Mouse (Mus musculus): ENCODE data around the gene Macc1.

Macc1 gene

GRCm38 (mm10) chr12:119387925-119388324 lies 73.9 kb downstream of the Macc1 start:
- no peak for DNase-seq (ENCODE audit: low spot score)

DNA sequence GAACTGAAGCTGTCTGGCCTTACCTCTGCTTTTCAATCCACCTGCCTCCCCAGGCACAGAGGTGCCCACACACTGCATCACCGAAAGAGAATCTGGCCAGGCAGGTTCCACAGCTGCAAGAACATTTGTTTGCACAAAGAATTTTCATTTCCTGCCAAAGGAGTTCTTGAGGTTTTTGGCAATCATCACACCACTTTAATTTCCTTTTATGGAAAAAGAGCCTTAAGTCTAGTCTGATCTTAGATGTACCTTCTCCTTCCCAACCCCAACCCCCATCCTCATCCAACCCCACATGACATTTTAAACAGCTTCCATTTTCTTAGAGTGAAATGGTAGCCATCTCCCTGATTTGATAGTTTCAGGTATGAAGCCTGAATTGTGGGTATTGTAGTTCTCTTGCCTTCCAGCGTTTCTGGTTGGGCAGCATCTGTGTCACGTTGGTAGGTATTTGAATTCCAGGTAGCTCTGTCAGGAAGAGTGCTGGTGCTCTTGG lies 76.2 kb downstream of the Macc1 start:
- no peak for DNase-seq (ENCODE audit: low spot score)

GRCm38 (mm10) chr12:119398046-119398659 lies 84.1 kb downstream of the Macc1 start:
- no peak for DNase-seq (ENCODE audit: low spot score)

GRCm38 (mm10) chr12:119402273-119402672 lies 88.2 kb downstream of the Macc1 start:
- no peak for DNase-seq (ENCODE audit: low spot score)

DNA sequence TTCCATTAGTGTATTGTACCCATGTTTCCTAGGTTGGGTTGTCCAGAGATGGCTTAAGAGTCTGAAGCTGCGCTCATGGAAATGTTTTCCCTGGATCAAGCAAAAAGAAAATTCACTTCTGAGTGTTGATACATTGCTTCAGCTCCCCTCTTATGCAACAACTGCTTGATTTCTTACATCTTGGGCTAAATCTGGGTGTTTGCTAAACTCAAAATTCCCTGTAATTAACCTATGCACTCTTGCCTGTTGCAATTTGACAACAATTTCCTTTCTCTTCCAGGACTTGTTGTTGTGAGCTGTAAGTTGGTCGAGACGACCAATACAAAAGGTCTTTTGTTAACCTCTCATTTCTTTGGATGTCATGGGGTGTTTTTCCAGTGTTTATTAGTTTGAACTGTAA lies 88.7 kb downstream of the Macc1 start:
- DNase-seq (ENCODE audit: low spot score), result no peak

DNA sequence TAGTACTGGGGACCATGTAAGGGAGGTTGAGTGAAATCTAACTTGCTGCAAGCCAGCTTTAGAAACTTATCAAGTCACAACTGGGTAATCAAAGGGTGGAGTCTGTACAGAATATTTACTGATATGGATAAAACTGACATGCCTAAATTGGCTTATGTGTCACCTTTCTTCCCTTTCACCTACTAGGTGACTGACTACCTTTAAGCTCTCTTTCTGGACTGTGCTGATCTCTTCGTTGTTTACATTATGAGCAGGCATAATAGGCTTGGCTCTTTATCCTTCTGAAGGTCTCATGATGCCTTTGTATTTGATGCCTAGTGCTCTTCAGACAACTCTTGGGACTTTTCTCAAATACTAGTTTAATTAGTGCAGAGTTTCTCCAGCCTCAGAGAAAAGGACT lies 90.7 kb downstream of the Macc1 start:
- DNase-seq (ENCODE audit: low spot score), result no peak

DNA sequence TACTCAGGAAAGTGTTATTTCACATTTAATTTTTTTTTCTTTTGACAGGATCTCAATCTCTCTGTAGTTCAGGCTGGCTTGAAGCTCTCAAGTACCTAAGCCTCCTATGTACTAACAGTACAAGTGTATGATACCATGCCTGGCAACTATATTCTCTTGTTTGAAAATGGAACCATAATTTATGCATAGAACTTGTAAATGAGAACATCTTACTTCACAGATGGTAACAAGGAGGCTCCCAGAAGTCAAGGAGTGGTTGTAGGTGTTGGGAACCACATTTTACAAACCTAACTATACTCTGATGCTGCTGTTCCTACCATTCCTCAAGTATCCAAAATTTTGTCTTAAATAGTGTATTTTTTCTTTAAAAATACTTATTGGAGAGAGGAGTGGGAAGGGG lies 96.5 kb downstream of the Macc1 start:
- no peak for DNase-seq (ENCODE audit: low spot score)

- DNase-seq (ENCODE audit: low spot score), result no peak
These were observed 96.9 kb downstream of the Macc1 start for GRCm38 (mm10) chr12:119410956-119411355.

DNA sequence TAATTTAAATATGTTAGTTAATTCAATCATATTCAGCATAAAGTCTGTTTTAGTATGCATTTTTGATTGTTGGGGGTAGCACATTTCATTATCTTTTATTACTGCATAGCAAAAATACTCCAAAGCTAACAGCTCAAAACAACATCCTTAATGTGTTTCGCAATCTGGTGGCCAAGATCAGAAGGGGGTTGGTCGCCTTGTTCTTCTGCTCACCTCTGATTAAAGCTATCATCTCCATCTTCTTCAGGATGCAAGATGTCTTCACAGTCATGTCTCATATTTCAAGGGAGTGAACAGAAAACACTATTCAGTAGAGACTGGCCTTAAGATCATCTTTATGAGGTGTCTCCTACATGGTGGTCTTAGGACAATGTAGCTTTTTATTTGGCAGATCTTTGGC lies 97.9 kb downstream of the Macc1 start:
- no peak for DNase-seq (ENCODE audit: low spot score)

GRCm38 (mm10) chr12:119415900-119416299 lies 101.8 kb downstream of the Macc1 start:
- no peak for DNase-seq (ENCODE audit: low spot score)

DNA sequence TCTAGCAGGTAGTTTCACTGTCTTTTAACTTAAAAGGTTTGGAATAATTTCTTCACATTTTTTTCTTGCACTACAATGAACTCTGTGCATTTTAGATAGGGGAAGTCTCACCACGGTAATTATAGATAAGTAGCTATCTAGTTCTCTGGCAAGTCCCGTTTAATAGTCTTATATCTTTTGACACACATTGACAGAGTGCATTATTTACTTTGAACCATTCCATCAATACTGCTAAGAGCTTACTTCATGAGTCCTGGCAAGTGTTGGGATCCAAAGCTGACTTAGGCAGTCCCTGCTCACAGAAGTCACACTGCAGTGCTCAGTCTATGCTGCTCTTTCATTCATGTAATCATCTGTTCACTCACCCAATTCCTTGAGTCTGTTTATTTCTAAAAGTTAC lies 111.7 kb downstream of the Macc1 start:
- no peak for DNase-seq (ENCODE audit: low spot score)

- no peak for DNase-seq (ENCODE audit: low spot score)
These were observed 112.3 kb downstream of the Macc1 start for GRCm38 (mm10) chr12:119426182-119426886.

GRCm38 (mm10) chr12:119426887-119427204 lies 112.8 kb downstream of the Macc1 start:
- DNase-seq (ENCODE audit: low spot score), result no peak

DNA sequence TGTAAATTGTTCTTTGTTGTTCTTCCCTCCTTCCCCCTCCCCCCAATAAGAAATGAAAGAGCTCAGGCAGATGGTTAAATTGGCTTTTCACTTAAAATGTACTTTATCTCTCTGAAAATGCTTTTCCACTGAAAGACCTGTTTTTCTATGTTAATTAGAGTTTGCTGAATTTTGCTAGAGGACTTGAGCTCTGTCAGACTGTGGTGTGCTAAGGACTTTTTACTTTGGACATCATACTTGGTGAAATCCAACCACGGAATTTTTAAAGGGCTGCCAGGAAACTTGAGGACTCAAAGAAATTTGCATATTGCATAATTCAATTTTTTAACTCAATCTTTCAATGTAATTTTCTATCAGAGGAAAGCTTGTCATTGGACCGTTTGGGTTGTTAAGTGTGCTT lies 126.7 kb downstream of the Macc1 start:
- no peak for DNase-seq (ENCODE audit: low spot score)

DNA sequence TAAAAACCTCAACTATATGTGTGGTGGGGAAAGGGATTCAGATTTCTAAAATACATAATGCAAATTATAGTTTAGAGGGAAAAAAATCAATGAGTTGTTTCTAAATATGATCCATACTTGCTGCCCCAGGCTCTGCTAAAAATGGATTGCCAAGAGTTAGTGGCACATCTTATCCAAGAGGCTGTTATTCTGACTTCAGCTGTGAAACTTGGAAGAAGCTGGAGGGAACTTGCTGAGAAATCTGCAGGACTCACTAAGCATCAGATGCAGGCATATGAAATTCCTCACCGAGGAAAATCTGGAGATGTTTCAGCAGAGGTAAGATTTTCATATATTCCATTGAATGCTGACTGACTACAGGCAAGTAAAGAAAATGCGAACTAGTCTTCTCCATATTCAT lies 136.0 kb downstream of the Macc1 start:
- no peak for DNase-seq (ENCODE audit: low spot score)

DNA sequence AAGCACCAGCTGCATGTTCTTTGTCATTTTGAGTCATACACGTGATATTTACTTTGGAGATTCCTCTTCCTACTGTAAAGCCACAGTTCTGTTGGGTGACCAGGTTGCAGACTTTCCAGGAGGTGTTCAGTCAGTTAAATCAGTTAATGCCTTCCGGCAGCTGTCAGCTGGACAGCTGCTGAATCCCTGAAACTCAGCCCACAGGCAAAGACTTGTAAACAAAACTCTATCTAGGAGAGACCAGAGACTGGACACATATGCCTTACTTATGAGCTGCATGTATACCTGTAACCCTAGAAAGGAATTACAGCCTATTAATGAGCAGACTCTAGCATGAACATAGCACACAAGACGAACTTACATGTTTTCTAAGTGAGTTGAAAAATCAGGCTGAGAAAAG lies 137.2 kb downstream of the Macc1 start:
- DNase-seq (ENCODE audit: low spot score), result no peak

- no peak for DNase-seq (ENCODE audit: low spot score)
These were observed 140.0 kb downstream of the Macc1 start for GRCm38 (mm10) chr12:119454076-119454475.

DNA sequence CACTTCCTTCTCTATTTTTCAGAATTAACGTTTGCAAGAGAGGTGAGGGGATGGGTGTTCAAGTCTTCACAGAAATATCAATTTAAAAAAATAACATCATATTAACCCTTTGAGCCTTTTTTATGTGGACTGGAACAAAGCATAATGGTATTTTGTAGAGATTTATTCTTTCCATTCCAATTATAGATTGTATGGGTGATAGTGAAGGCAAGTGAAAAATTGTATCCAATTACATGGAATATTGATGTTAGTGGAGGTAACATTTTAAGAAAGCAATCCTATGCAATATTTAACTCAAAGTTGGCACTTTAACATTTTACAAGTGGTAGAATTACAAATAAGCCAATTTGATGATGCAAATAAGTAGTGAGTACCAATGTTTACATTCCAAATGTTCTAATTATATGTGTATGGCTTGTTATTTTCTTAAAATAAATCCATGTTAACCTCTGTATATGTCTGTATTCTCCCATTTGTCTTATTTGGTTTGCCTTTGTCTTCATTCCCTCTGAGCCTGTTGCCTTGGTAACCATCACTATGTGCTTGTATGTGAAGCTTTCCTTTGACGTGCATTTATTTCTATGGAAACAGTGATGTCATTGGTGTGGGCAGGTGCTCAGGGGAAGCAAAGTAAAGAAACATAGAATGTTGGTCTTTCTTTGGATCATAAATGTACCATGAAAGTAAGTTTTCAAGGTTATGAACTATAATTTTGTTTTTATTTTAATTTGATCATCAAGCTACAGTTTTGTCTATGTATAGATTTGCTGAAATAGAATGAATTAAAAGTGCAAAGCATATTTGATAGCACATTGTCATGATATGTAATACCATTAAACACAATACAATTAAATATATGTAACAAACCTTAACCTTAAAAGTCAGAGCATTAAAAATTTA lies 150.2 kb downstream of the Macc1 start:
- DNase-seq (ENCODE audit: low spot score), result no peak

GRCm38 (mm10) chr12:119464940-119465245 lies 150.8 kb downstream of the Macc1 start:
- DNase-seq (ENCODE audit: low spot score), result no peak

DNA sequence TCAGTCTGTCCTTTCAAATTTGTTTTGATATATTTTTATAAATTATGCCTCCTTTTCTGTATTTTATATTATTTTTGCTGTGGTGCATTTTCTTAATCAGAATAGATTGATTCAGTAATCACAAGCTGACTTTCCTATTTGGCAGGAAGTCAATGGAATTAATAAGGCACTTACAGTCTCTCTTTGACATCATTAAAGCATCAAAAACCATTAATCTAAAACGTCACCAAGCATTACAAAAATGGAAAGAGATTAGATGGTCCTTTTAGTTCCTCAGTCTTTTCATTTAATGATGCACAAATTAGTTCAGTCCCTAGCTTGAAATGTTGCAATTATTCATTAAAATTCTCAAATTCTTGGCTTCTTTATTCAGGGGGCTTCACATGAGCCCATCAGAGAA lies 153.6 kb downstream of the Macc1 start:
- DNase-seq (ENCODE audit: low spot score), result no peak

DNA sequence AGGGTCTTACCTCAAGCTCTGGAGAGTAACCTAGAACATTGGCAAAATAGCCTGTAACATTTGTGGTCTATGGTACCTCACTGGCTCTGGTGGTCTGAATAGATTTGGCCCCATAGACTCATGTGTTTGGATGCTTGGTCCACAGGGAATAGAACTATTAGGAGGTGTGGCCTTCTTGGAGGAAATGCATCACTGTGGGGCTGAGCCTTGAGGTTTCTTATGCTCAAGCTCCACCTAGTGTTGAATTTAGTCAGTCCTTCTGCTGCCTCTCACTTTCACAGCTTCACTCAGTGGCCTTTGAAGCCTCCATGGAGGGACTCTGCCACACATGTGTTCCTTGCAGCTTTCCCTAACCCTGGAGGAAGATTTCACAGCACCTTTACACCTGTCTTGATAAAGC lies 156.2 kb downstream of the Macc1 start:
- DNase-seq (ENCODE audit: low spot score), result no peak

GRCm38 (mm10) chr12:119483296-119483695 lies 169.2 kb downstream of the Macc1 start:
- no peak for DNase-seq (ENCODE audit: low spot score)

DNA sequence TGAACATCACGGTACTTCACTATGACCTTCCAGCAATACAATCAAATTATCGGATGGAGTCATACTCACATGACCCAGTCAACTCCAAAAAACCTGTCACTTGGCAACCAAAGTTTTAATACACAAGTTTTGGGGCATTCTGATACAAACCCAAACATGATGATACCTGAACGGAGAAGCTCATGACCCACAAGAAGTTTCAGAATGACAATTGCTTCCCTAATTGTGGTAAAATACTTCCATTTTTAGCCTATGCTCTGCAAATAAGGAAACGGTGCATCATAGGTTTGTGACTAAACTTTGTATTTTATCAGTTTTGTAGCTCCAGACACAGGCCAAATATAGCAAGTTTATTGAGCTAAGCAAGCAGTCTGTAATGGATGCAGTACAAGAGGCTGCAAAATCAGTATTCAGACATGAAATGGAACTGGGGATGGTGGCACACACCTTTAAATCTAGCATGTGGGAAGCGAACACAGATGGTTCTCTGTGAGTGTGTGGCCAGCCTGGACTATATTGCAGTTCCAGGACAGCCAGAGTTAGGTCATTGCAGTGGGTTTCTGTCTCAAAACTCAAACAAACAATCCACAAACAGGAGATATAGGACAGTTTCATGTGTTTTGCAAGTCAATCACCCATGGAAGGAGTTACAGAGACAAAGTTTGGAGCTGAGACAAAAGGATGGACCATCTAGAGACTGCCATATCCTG lies 170.0 kb downstream of the Macc1 start:
- DNase-seq (ENCODE audit: low spot score), result no peak
